Mouse (Mus musculus) ovary, postnatal 36 days (tissue): Measurements from ENCODE around the gene Hspbp1.

Experiments
- DNase-seq: peaks from one replicate; pipeline ENCODE4 v3.0.0; 2022; ENCODE audit warnings: low spot score, mixed read lengths

Gene Hspbp1

DNA sequence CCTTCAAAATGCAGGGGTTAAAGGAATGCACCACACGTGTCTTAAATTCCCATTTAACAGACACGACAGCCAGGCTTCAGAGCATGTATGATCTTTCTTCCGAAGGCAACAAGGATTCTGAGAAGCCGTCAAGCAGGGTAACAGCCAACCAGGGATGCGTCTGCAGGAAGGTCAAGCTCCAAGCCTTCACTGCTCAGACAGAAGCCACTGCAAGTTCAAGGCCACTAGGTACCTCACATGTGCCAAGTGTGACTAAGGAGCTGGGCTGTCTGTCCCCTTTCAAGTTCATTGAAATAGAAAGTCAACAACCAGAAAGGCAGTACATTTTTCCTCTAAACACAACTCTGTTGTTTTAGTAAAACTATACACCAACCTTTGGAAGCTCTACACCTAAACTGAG lies 18.0 kb downstream of the Hspbp1 start:
- no peak for DNase-seq

DNA sequence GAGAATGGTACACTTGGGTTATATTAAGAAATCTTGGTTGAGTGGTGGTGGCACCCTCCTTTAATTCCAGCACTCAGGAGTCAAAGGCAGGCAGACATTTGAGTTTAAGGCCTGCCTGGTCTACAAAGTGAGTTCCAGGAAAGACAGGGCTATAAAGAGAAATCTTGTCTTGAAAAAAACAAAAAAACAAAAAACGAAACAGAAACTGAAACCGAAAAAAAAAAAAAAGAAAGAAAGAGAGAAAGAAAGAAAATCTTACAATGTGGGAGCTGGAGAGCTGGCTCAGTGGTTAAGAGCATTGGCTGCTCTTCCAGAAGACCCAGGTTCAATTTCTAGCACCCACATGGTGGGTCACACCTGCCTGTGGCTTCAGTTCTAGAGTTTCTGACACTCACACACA lies 21.1 kb downstream of the Hspbp1 start:
- no peak for DNase-seq

DNA sequence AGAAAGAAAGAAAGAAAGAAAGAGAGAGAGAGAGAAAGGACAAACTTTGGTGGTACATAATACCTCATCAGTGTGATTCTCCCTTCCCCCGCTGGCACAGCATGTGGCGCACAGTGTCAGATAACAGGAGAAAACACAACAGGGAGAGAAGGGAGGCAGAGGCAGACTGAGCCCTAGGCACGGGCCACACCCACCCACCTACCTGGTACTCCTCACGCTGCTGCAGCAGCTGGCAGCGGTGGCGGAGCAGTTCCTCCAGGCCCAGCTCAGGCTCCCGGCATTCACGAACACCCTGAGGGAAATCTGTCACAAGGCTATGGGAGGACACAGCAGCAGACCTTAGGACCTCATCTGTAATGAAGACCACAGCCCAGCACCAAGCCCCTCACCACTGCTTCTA lies 21.7 kb downstream of the Hspbp1 start:
- no peak for DNase-seq

DNA sequence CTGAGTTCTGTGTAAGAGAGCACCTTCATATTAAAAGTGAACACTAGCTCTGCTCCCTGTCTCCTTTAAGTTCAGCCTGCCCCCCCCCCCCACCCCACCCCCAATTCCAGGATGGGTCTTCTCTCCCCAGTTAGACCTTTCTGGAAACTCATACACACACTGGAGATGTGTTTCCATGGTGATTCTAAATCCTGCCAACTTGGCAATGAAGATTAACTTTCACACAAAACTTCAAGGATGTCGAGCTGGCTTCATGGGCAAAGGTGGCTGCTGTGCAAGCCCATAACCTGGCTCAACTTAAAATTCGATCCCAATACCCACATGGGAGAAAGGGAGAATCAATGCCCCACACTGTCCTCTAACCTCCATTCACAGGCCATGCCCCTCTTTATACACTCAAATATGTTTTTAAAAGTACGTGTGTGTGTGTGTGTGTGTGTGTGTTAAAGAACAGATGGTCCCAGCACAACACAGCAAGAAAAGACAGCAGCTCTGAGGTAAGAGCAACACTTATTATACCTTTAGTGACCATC lies 24.9 kb downstream of the Hspbp1 start:
- no peak for DNase-seq

DNA sequence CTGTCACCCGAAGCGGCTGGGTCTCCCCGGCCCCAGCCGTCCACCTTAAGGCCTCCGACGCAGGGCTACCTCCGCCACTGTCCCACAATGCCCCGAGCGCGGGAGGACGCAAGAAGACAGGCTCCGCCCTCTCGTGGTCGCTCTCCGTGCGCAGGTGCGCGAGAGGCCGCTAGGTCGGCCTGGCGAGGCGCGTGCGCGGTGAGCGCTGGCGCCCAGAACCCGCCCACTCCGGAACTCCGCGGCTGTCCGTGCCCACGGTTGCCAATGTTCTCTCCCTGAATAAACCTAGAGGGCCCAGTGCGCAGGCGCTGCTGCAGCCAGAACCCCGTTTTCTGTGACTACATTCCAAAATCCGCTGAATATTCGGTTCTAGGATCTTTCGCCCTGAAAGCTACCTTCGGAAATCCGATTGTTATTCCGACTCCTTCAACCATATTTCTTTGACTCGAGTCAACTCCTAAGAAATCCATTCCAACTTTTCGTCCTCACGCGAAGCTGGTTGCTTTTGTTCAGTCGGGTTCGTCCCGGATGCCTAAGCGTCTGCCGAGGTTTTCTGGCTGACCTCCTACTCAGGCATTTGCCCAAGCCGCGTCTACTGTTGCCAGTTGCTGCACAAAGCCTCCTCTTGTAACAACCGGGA lies 25.8 kb downstream of the Hspbp1 start, which contains the start of gene Ppp6r1:
Ppp6r1 (minus strand) TSS at position 108 of the 640 bp plus-strand sequence.
- peak; percentile 98 for DNase-seq

DNA sequence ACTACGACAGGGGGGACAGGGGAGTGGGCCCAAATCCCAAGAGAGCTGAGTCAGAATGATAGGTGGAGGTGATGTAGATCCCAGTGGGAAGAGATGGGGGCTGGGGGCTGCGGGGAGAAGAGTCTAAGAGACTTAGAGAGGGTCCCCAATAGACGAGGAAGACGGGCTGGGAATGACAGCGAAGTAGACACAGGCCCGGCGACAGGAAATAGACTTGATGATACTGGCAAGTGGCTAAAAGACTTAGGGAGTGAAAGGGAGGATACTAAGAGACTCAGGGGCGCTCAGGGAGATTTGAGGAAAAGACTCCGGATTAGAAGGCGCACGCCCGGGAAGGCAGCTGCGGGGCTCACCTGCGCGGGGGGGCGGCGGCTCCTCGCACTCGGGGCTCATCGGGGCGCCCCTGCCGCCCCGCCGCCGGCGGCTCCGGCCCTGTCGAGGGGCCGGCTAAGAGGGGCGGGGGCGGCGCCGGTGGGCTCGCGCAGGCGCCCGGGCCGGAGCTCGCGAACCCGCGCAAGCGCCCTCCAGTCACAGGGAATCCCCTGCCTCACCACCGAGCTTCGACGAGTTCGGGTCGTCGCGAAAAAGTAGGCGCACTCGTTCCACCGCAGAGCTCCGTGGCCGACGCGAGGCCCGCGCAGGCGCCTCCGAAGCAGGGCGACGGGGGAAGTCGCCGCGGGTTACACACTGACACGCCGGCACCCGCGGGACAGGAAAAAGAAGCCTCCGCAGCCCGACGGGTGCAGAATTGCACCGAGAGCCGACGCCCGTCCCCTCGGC lies 26.6 kb downstream of the Hspbp1 start:
- no peak for DNase-seq

DNA sequence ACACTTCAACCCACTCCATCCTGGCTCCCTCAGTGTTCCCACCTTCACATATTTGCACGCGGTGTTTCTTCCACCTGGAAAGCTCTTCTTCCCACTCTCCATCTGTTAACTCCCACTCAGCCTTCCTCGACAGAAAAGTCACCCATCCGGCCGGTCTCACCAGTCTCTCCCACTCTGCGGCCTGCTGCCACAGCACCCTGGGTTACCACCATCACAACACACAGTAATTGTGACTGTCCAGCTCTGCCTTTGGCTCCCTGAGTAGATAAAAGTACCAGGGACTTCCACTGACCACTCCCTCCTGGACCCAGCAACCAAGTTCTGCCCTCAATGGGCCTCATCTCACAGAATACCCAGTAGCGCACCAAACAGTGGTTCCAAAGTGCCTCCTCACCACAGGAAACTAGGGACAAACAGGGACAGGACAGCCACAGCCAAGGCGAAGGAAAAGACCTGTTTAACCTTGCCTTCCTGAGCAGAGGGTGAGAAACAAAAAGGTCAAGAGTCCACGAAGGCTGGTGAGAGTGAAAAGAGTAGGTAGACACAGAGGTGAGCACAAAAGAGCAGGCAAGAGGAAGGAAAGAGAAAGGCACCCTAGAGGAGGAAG lies 27.2 kb downstream of the Hspbp1 start:
- no peak for DNase-seq

DNA sequence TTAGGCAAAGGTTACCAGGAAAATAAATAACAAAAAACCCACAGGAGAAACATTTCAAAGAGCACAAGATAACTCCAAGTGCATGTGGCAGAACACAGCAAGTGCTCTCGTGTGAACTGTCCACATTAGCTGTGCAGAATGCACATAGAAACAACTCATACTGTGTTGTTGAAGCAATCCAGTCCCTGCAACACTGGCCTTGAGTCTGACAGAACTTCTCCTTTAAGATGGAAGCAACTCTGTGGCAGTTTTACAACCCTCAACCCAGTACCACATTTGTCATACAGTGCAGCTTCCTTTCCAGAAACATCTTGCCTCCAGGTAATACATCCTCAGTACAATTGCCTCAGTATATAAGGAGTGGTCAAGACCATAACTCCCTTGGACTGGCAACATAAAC lies 28.1 kb downstream of the Hspbp1 start:
- no peak for DNase-seq

DNA sequence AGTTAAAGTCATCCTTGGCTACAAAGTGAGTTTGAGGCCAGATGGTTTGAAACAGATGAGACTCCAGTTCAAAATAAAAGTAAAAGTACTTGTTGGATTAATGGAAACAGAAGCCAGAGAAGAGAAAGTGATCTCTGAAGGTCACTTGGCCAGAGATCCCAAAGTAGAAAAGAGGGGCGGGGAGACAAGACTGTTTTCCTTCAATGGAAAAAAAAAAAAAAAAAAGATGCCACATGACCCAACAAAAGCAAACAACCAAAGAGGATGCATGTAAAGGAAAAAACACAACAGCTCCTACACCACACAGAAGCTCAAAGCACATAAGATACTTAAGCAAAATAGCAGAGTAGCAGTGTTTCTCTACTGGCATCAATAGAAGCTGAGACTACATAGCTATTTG lies 29.0 kb downstream of the Hspbp1 start:
- no peak for DNase-seq

DNA sequence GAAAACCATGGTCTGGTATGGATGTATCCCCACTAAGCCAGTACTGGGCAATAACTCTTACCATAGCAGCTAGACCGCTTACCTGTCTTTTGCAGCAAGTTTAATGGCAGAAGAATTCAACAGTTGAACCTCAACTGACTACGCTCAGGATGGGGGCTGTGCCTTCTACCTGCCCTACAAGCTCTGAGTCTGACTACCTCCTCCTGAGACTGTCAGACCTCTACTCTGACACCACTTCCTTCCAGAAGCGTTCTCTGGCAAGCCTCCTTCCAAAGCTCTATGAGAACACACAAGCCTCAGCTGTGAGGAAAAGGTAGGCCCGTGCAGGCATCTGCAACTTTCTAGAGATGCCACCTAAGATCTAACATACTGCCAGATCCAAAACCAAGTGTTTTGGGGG lies 29.5 kb downstream of the Hspbp1 start:
- DNase-seq = no peak

DNA sequence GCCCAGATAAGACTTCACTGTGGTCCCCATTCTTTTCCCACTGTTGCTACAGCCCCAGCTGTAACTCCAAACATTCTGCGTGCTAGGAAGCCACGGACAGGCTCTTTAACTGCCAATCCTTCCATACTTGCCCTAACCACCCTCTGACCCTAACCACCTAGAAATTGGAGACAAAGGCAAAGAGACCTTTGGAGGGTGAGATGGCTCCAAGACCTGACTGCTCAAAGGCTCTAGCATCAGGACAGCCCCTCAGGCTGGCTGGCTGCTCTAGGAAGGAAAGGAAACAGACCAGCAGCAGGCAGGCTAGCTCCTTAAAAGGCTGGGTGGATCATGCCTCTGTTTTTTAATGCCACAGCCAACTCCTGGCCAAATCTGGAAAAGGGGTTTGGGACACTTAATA lies 30.6 kb downstream of the Hspbp1 start:
- DNase-seq = no peak

DNA sequence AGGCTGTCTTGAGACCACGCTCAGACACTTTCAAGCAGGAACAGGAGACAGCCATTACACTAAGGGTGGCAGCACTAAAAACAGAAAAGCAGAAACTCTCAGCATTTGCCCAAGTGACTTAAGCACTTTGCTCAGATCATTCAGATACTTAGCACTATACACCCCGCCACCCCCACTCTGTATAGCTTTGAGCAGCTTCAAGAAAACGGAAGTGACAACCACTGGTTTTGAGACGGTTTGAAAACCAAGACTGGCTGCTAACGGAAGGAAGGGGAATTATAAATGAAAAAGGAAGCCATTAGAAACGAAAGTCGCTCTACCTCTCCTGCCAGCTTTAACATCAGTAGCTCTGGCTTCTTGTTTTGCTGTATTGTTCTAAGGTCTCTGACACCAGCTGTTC lies 31.1 kb downstream of the Hspbp1 start:
- DNase-seq = no peak

DNA sequence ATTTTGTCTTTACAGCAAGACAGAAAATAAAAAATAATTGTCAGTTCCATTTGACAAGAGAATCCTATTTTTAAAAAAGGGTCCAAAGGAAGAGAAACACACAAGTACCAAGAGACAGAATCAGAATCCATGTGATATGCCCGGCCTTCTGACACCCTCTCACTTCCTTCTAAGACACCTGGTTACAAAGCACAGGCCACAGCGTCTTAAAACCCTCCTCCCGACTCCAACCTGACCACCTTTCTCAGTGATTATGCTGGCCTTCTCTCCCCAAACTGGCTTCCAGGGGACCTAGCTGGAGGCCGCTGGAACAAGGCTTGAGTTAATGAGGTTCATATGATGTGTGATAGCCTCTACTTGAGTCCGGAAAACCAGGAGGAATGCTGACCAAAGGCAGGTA lies 31.5 kb downstream of the Hspbp1 start:
- DNase-seq = no peak

DNA sequence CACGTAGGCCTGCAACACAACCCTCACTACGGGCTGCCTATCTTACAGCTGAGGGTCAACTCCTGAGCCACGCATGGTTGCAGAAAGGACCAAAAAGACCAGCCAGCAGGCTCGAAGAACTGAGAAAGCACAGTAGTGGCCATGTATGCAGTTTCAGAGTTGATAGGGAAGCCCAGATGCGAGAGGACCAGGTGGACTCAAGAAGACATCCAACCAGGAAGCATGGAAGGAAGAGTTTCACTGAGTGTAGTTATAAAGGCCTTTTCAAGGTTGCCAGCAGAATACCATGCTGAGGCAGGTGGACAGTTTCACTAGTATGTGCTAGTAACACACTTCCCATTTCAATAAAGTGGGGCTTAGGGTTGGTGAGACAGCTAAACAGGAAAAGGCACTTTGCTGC lies 32.1 kb downstream of the Hspbp1 start:
- DNase-seq = no peak

DNA sequence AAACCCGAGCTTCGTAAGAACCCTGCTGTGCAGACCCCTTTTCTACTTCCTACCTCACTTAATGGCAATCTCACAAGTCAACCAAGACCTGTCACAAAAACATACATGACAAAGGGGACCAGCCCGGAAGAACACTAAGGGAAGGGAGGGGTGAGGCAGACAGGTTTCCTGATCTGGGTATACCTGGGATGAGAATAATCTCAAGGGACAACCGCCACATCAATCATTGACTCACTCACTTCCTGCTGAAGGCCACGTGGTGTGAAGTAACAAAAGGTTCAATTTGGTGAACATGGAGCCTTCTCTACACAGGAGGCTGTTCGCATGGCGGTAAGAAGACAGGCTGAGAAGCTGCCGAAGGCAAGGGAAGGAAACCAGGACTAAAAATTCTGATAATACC lies 33.3 kb downstream of the Hspbp1 start:
- no peak for DNase-seq

DNA sequence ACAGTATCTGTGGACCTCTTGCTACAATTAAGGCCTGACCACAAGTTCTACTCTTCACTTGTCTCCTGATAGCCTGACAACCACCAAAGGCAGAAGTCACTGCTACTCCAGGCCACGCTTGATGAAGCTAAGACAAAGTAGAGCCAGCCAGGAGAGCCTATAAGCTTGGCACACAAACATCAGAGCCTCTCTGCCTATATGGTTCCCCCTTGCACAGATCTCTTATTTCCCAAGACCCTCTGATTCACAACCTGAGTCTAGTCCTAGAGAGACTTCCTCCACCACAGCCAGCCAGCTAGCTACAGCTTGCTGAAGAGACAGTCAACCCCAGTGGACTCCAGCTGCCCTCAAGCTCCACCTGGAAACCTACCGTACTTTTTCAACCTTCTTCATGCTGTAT lies 36.9 kb downstream of the Hspbp1 start:
- DNase-seq = no peak

DNA sequence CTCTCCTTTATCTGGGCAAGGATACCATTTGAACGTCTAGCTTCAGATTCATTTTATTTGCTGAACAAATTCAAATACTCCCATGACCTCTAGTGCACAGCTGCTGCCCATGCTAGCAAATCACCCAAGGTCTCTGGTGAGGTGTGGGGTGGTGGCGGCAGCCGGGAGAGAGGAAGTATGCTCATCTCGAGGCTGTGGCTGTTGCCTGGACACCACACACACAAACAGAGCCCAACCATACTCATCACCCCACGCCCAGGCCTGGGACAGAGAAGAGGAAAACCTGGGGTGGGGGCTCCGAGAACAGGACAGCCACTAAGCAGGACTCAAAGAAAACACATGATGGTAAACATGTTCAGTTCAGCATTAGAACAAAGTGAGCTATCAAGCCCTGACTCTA lies 37.6 kb downstream of the Hspbp1 start:
- DNase-seq = peak; percentile 36

DNA sequence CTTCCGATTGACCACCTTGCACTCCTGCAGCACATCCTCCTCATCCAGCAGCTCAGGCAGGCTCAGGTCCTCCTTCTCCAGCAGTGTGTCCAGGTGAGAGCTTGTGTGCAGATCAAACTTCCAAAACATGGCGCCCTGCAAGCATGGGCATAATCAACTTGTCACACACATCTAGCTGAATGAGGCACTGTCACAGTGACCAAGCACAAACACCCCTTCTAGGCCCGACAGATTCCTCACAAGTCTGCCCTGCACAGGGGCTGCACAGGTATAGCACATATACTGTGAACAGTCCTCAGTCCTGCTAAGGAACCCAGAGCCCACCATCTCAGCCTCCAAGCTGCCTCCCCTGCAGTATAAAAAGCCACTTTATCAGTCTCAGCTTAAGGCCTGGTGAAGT lies 38.1 kb downstream of the Hspbp1 start:
- DNase-seq = no peak

DNA sequence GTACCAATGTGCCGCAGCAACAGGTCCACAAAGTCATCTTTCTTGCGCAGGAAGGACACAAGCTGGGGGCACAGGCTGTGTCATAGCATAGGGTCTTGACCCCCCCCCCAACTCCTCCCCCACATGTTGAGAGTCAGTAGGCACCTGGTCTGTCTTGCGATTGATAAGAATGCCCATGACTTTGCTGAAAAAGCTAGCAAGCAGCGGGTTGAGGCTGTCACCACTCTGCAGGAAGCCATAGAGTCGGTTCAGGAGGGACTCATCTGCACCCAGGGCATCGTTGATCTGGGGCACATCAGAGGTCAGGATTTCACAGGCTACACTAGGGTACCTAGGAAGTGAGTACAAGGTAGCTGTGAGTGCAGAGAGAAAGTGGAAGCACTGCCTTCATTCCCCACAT lies 41.6 kb downstream of the Hspbp1 start:
- no peak for DNase-seq

DNA sequence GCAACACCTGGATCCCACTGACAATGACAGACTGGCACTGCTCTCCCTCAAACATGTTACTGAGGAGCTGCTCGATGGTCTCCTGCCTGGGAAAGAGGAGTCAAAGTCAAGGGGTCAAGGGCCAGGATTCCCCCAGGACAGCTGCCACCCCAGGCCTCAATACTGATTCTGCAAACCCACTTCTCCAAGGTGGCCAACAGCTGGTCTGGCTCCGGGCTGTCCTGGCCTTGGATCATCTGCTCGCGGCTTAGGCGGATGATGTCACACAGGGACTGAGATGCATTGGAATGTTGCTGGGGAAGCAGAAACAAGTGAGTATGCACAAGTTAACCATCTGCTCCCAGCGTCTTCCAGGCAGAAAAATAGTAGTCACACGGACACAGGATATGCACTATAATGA lies 42.9 kb downstream of the Hspbp1 start:
- no peak for DNase-seq

DNA sequence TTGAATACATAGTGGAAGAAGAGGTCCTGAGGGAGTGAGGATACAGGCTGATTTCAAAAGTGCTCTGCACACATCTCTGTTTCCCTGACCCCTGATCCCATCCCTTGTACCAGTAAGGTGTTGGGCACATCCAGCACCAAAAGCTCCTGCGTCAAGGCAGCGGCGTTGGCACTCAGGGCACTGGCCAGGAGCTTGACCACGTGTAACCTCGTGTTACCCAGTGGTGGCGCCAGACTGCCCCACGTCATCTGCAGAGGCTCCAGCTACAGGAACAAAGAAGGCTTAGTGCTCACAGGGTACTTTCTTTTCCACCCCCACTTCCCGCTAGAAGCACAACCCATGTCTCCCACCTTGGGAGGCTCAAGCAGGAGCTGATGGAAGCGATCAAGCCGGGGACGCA lies 43.7 kb downstream of the Hspbp1 start:
- no peak for DNase-seq

DNA sequence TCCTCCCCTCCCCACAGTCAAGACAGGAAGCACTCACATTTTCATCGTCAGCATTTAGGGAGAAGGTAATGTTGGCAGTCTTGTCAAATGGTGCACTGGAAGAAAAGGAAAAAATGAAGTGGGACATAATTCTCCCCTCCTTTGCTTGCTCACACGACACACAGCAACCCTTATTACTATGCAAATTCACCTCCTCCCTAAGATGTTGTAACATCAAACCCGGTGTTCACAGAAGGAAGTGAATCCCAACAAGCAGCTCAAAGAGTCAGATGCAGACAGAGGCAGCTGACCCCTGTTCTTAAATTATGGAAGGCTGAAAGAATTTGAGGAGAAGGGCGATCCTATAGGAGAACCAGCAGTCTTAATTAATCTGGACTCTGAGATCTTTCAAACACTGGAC lies 48.7 kb downstream of the Hspbp1 start:
- DNase-seq = no peak

DNA sequence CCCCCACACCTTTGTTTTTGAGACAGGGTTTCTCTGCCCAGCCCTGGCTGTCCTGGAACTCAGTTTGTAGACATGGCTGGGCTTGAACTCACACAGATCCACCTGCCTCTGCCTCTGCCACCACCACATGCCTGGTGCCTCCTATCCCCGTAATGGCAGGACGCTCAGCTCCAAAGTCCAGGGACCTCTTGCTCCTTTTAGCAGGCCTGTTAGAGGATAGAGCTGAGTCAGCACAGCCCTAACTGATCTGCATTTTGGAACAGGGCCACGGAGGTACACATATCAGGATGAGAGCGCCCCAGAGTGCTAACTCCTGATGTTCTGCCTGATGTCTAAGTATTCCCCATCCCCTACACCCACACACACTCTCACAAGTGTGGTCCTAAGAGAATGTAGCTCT lies 53.8 kb downstream of the Hspbp1 start, which contains the start of gene Tmem86b:
Tmem86b (minus strand) TSS at position 392 of the 400 bp plus-strand sequence.
- DNase-seq = no peak
